Mouse (Mus musculus) hindbrain, embryonic 15.5 days (tissue): ENCODE measurements at regions not wholly inside any gene's neighbourhood (a gene's known extent, or its start where the extent isn't known, plus 50 kb on each side); places are given as distances from the start of the nearest gene placed in this dataset.

Experiments used
- ATAC-seq: fragments of 200-750 bp; cut with Nextera tagmentation; 2 replicates; pipeline ENCODE4 v1.8.0; 2017; ENCODE audit warnings: low read depth, moderate number of reproducible peaks, moderate TSS enrichment; ENCODE audit not compliant: low FRiP score
- H3K27ac ChIP-seq: fragments of 300-500 bp; sonication (generic); replicated peaks from 2 replicates; pipeline ENCODE4 v1.5.1; 2015; ENCODE audit warnings: mild to moderate bottlenecking, inconsistent platforms
- H3K27me3 ChIP-seq: fragments of 300-500 bp; sonication (generic); 2 replicates; pipeline ENCODE4 v1.6.1; 2015; ENCODE audit warnings: control low read depth, inconsistent platforms
- H3K36me3 ChIP-seq: fragments of 300-500 bp; sonication (generic); 2 replicates; pipeline ENCODE4 v1.6.1; 2015; ENCODE audit warnings: control low read depth, inconsistent platforms
- H3K4me1 ChIP-seq: fragments of 300-500 bp; sonication (generic); replicated peaks from 2 replicates; pipeline ENCODE4 v1.6.1; 2015; ENCODE audit warnings: control low read depth, inconsistent platforms
- H3K4me2 ChIP-seq: fragments of 300-500 bp; sonication (generic); 2 replicates; pipeline ENCODE4 v1.6.1; 2015; ENCODE audit warnings: moderate library complexity, mild to moderate bottlenecking, inconsistent platforms
- H3K4me3 ChIP-seq: fragments of 300-500 bp; sonication (generic); 2 replicates; pipeline ENCODE4 v1.5.1; 2015; ENCODE audit warnings: mild to moderate bottlenecking, inconsistent platforms
- H3K9ac ChIP-seq: fragments of 300-500 bp; sonication (generic); 2 replicates; pipeline ENCODE4 v1.6.1; 2015; ENCODE audit warnings: inconsistent platforms
- H3K9me3 ChIP-seq: fragments of 300-500 bp; sonication (generic); 2 replicates; pipeline ENCODE4 v1.6.1; 2016; ENCODE audit warnings: control low read depth, inconsistent platforms
- WGBS: fragments of 180-500 bp; shearing (Covaris S2); methylation state at CpG from one replicate; pipeline ENCODE4 v1.1.7; 2015; 5-methylcytosine and 5-hydroxymethylcytosine counted together

GRCm38 (mm10) chr14:76359837-76360410, 54.8 kb upstream of the Tsc22d1 start:
- Histone ChIP-seq H3K4me1 (no peaks in the 10 kb centered on the region), H3K4me3 (no peak overlapping the region), H3K36me3 (no peaks in the 10 kb centered on the region), H3K27me3 (no peaks in the 10 kb centered on the region), H3K4me2 (no peak overlapping the region), H3K9me3 (no peaks in the 10 kb centered on the region), H3K27ac (no peak overlapping the region), H3K9ac (no peak overlapping the region)
- ATAC-seq, result no peak
- 93% methylated on average over 11 of the region's 11 CpGs for WGBS

- H3K36me3 ChIP-seq, result no peaks in the 10 kb centered on the region
- no peaks in the 10 kb centered on the region for H3K4me1 ChIP-seq
- no peak overlapping the region for H3K27ac ChIP-seq
- H3K4me3 ChIP-seq, result no peak overlapping the region
- ATAC-seq, result no peak
- H3K9ac ChIP-seq, result no peak overlapping the region
- 90% methylated on average over 4 of the region's 4 CpGs for WGBS
- H3K4me2 ChIP-seq, result no peak overlapping the region
- H3K27me3 ChIP-seq, result no peaks in the 10 kb centered on the region
- H3K9me3 ChIP-seq, result no peaks in the 10 kb centered on the region
These were observed 50.7 kb upstream of the Tsc22d1 start for GRCm38 (mm10) chr14:76364034-76364433.
